Mouse (Mus musculus): Measurements from ENCODE around the gene Man1c1. TPM values are rescaled to one million over a fixed set of nuclear protein-coding genes. Genes with fewer than 3 reads are reported as not detected.
A peak's percentile ranks its signal among the peaks of the same experiment; 100 is the strongest.

Gene Man1c1
- polyA plus RNA-seq, 1 experiment: 6.9 TPM

DNA sequence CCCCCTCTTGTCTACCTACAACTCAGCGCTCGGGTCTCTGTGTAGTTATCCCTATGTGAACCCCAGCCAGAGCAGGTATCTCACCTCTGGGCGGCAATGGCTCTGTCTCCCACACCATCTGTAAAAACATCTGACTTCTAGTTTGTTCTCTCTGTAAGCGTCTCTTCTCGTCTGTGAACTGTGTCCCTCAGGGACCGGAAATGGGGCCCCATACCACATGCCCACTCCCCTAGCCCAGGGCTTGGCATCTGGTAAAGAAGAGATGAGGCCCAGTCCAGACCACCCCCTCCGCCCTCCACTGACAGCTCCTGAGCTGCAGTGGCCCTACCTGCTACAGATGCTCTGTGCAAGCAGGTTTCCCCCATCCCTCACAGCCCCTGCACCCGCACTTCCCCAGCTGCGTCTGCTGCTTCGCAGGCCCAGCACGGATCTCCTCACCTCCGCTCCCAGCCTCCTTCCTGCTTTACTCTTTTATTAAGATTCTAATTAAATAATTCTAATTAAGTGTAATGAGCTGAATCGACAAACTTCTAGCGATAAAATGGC lies 33.3 kb upstream of the Man1c1 start:
- peaks cover 29% of the 10 kb centered on the region; the same call in 1 of the 2 replicates for H3K4me1 ChIP-seq (ENCODE audit: control insufficient read depth, insufficient read depth, insufficient read length)
- no peak for DNase-seq (ENCODE audit: low read depth in 1 of 2, low spot score in 2 of 2)
- TF ChIP-seq POLR2A (IDR thresholded peaks at IDR 0.05; ENCODE audit: low read depth, low read length): no peak
- TF ChIP-seq CTCF (IDR thresholded peaks at IDR 0.05; ENCODE audit: extremely low read depth, insufficient read depth, insufficient read length, insufficient replicate concordance): no peak
- no peak overlapping the region; the same call in 1 of the 2 replicates for H3K4me3 ChIP-seq (ENCODE audit: extremely low read depth, insufficient read depth, insufficient read length)
- 55% methylated on average over 14 of the region's 14 CpGs for WGBS
- H3K27me3 ChIP-seq (ENCODE audit: control insufficient read depth, insufficient read depth, low read length): peaks cover 1% of the 10 kb centered on the region; the same call in 1 of the 2 replicates
- peaks cover 1% of the 10 kb centered on the region; the same call in 1 of the 2 replicates for H3K36me3 ChIP-seq (ENCODE audit: control insufficient read depth, insufficient read depth, low read length)
- peak overlapping the region; percentile 54 for H3K27ac ChIP-seq (ENCODE audit: insufficient read depth, low read length)

DNA sequence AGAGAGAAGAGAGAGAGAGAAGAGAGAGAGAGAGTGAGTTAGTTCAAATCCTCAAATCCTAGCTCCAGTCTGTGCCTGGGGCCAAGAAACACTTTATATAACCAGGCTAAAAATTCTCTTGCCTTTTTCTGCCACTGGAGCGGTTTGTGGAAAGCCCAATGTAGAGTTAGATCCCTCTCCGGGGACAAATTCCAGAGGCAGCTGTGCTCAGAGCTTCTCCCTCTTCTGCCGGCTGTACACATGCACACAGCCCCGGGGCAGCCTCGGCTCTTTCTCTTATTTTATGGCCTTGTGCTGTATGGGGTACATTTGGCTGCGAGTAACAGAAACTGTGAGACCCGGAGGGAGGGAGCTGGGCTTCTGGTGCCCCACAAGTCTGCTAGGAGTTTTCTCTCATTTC lies 32.1 kb upstream of the Man1c1 start:
- Histone ChIP-seq H3K27ac (ENCODE audit: insufficient read depth, low read length) (0 out of 2 replicates have a peak overlapping the region, but pooled peaks have one; percentile 14), H3K36me3 (ENCODE audit: control insufficient read depth, insufficient read depth, low read length) (no peaks in the 10 kb centered on the region), H3K27me3 (ENCODE audit: control insufficient read depth, insufficient read depth, low read length) (peaks cover 1% of the 10 kb centered on the region; the same call in 1 of the 2 replicates), H3K4me1 (ENCODE audit: control insufficient read depth, insufficient read depth, insufficient read length) (peaks cover 29% of the 10 kb centered on the region; the same call in 1 of the 2 replicates), H3K4me3 (ENCODE audit: extremely low read depth, insufficient read depth, insufficient read length) (no peak overlapping the region)
- WGBS: 86% methylated on average over 7 of the region's 7 CpGs
- DNase-seq (ENCODE audit: low read depth in 1 of 2, low spot score in 2 of 2): no peak
- no peak for TF ChIP-seq POLR2A (IDR thresholded peaks at IDR 0.05; ENCODE audit: low read depth, low read length)
- no peak for TF ChIP-seq CTCF (IDR thresholded peaks at IDR 0.05; ENCODE audit: extremely low read depth, insufficient read depth, insufficient read length, insufficient replicate concordance)

DNA sequence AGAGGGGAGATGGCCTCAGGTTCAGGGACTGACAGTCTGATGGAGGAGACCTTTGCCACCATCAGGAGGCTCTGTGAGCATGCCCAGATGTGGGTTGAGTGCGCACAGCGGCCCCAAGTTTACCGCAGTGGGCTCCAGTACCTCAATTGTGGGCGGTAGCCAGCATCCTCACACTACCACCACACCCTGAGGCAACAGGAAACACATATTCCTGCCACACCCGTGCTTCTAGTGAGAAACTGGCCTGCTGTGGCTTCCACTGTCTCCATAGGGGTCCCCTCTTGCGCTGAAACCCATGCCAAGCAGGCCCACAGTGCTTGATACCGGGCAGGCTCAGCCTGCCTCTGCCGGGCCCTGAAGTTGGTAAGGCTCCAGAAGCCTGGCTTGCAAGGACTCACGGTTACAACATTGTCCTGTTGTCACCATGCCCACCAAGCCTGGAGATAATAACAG lies 30.6 kb upstream of the Man1c1 start:
- H3K36me3 ChIP-seq (ENCODE audit: control insufficient read depth, insufficient read depth, low read length): no peaks in the 10 kb centered on the region
- WGBS: 9% methylated on average over 9 of the region's 9 CpGs
- no peak overlapping the region; the same call in 1 of the 2 replicates for H3K4me3 ChIP-seq (ENCODE audit: extremely low read depth, insufficient read depth, insufficient read length)
- peak; percentile 1; the same call in 1 of the 2 replicates for TF ChIP-seq CTCF (IDR thresholded peaks at IDR 0.05; ENCODE audit: extremely low read depth, insufficient read depth, insufficient read length, insufficient replicate concordance)
- no peak for TF ChIP-seq POLR2A (IDR thresholded peaks at IDR 0.05; ENCODE audit: low read depth, low read length)
- peak; percentile 47 to 48 for DNase-seq (ENCODE audit: low read depth in 1 of 2, low spot score in 2 of 2)
- H3K27ac ChIP-seq (ENCODE audit: insufficient read depth, low read length): peak overlapping the region; percentile 76
- H3K4me1 ChIP-seq (ENCODE audit: control insufficient read depth, insufficient read depth, insufficient read length): peaks cover 29% of the 10 kb centered on the region; the same call in 1 of the 2 replicates
- H3K27me3 ChIP-seq (ENCODE audit: control insufficient read depth, insufficient read depth, low read length): peaks cover 1% of the 10 kb centered on the region; the same call in 1 of the 2 replicates

DNA sequence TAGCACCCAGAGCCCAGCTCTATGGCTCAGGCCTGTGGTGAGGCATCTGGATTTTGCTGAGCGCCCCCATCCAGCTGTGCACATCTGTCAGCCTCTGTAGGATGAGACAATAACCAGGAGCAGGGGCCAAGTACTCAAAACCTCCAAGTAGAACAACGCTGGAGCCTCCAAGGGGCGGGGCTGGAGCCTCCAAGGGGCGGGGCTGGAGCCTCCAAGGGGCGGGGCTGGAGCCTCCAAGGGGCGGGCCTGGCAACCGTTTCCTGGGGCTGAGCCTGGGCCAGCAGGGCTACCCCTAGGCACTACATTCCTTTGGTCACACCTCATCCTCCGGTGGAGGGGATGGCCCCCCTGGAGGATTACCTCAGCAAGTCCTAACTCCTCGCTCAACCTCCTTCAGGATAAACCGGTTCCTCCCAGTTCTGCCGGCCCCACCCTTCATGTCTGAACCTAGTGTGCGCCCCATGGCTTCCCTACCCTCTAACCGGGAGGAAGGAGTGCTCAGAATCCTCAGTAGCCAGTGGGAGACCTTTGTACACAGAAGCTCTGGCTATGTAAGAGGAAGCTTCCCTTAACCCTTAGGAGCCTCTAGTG lies 30.0 kb upstream of the Man1c1 start:
- TF ChIP-seq POLR2A (IDR thresholded peaks at IDR 0.05; ENCODE audit: low read depth, low read length): no peak
- no peak for TF ChIP-seq CTCF (IDR thresholded peaks at IDR 0.05; ENCODE audit: extremely low read depth, insufficient read depth, insufficient read length, insufficient replicate concordance)
- Histone ChIP-seq H3K36me3 (ENCODE audit: control insufficient read depth, insufficient read depth, low read length) (no peaks in the 10 kb centered on the region), H3K4me3 (ENCODE audit: extremely low read depth, insufficient read depth, insufficient read length) (peak overlapping the region; percentile 25; the same call in 1 of the 2 replicates), H3K27ac (ENCODE audit: insufficient read depth, low read length) (peak overlapping the region; percentile 72), H3K27me3 (ENCODE audit: control insufficient read depth, insufficient read depth, low read length) (peaks cover 1% of the 10 kb centered on the region; the same call in 1 of the 2 replicates), H3K4me1 (ENCODE audit: control insufficient read depth, insufficient read depth, insufficient read length) (peaks cover 29% of the 10 kb centered on the region; the same call in 1 of the 2 replicates)
- 9% methylated on average over 13 of the region's 13 CpGs for WGBS
- DNase-seq (ENCODE audit: low read depth in 1 of 2, low spot score in 2 of 2): no peak

DNA sequence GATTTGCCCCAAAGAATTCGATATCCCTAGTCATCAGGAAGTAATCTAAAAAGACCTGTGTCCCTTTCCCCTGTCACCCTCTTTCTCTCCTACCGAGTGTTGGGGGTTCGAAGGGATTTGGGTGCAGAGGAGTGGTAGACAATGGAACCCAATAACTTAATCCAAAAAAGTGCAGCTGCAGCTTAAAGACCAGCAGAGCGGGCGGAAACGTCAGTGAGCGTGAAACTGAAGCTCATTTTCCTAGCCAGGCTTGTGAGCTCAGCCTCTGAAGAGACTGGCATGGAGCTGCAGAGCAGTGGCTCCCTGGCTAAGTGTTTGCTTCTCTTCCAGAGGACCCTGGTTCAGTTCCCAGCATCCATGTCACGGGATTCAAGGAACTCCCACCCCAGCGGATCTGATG lies 29.3 kb upstream of the Man1c1 start:
- Histone ChIP-seq H3K27me3 (ENCODE audit: control insufficient read depth, insufficient read depth, low read length) (peaks cover 1% of the 10 kb centered on the region; the same call in 1 of the 2 replicates), H3K4me1 (ENCODE audit: control insufficient read depth, insufficient read depth, insufficient read length) (peaks cover 29% of the 10 kb centered on the region; the same call in 1 of the 2 replicates), H3K27ac (ENCODE audit: insufficient read depth, low read length) (no peak overlapping the region), H3K36me3 (ENCODE audit: control insufficient read depth, insufficient read depth, low read length) (no peaks in the 10 kb centered on the region), H3K4me3 (ENCODE audit: extremely low read depth, insufficient read depth, insufficient read length) (no peak overlapping the region)
- WGBS: 72% methylated on average over 9 of the region's 9 CpGs
- no peak for DNase-seq (ENCODE audit: low read depth in 1 of 2, low spot score in 2 of 2)
- TF ChIP-seq CTCF (IDR thresholded peaks at IDR 0.05; ENCODE audit: extremely low read depth, insufficient read depth, insufficient read length, insufficient replicate concordance): no peak
- no peak for TF ChIP-seq POLR2A (IDR thresholded peaks at IDR 0.05; ENCODE audit: low read depth, low read length)

DNA sequence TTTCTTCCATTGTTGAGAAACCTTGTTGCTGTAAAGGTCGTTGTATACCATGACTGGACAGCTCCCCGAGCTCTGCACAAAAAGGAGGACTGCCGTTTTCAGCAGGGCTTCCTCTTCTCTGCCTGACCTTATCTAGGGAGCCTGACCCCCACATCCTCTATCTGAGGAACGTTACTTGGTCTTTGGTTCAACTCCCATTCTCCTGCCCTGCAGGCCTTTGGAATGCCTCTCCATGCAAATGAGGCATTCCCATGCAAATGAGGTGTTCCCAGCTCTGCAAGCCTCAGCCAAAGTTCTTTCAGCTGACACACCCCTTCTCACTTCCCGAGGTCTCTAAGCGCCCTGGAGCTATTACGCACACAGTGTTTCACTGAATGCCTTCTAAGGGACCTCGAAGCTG lies 26.0 kb upstream of the Man1c1 start:
- H3K27me3 ChIP-seq (ENCODE audit: control insufficient read depth, insufficient read depth, low read length): no peaks in the 10 kb centered on the region
- 0 out of 2 replicates have a peak overlapping the region, but pooled peaks have one; percentile 5 for H3K27ac ChIP-seq (ENCODE audit: insufficient read depth, low read length)
- H3K36me3 ChIP-seq (ENCODE audit: control insufficient read depth, insufficient read depth, low read length): no peaks in the 10 kb centered on the region
- H3K4me3 ChIP-seq (ENCODE audit: extremely low read depth, insufficient read depth, insufficient read length): no peak overlapping the region
- no peak for DNase-seq (ENCODE audit: low read depth in 1 of 2, low spot score in 2 of 2)
- 28% methylated on average over 8 of the region's 8 CpGs for WGBS
- H3K4me1 ChIP-seq (ENCODE audit: control insufficient read depth, insufficient read depth, insufficient read length): peaks cover 16% of the 10 kb centered on the region; the same call in 1 of the 2 replicates
- TF ChIP-seq CTCF (IDR thresholded peaks at IDR 0.05; ENCODE audit: extremely low read depth, insufficient read depth, insufficient read length, insufficient replicate concordance): no peak
- no peak for TF ChIP-seq POLR2A (IDR thresholded peaks at IDR 0.05; ENCODE audit: low read depth, low read length)

Data from spleen, adult 2 months (tissue).